Mouse (Mus musculus) hindbrain, embryonic 15.5 days (tissue): Measurements from ENCODE around the gene Ccdc187. TPM values are rescaled to one million over a fixed set of nuclear protein-coding genes. Genes with fewer than 3 reads are reported as not detected.
A peak's percentile ranks its signal among the peaks of the same experiment; 100 is the strongest.

Experiments used
- ATAC-seq: fragments of 200-750 bp; cut with Nextera tagmentation; 2 replicates; pipeline ENCODE4 v1.8.0; 2017; ENCODE audit warnings: low read depth, moderate number of reproducible peaks, moderate TSS enrichment; ENCODE audit not compliant: low FRiP score
- H3K27ac ChIP-seq: fragments of 300-500 bp; sonication (generic); replicated peaks from 2 replicates; pipeline ENCODE4 v1.5.1; 2015; ENCODE audit warnings: mild to moderate bottlenecking, inconsistent platforms
- H3K27me3 ChIP-seq: fragments of 300-500 bp; sonication (generic); 2 replicates; pipeline ENCODE4 v1.6.1; 2015; ENCODE audit warnings: control low read depth, inconsistent platforms
- H3K36me3 ChIP-seq: fragments of 300-500 bp; sonication (generic); 2 replicates; pipeline ENCODE4 v1.6.1; 2015; ENCODE audit warnings: control low read depth, inconsistent platforms
- H3K4me1 ChIP-seq: fragments of 300-500 bp; sonication (generic); replicated peaks from 2 replicates; pipeline ENCODE4 v1.6.1; 2015; ENCODE audit warnings: control low read depth, inconsistent platforms
- H3K4me2 ChIP-seq: fragments of 300-500 bp; sonication (generic); 2 replicates; pipeline ENCODE4 v1.6.1; 2015; ENCODE audit warnings: moderate library complexity, mild to moderate bottlenecking, inconsistent platforms
- H3K4me3 ChIP-seq: fragments of 300-500 bp; sonication (generic); 2 replicates; pipeline ENCODE4 v1.5.1; 2015; ENCODE audit warnings: mild to moderate bottlenecking, inconsistent platforms
- H3K9ac ChIP-seq: fragments of 300-500 bp; sonication (generic); 2 replicates; pipeline ENCODE4 v1.6.1; 2015; ENCODE audit warnings: inconsistent platforms
- H3K9me3 ChIP-seq: fragments of 300-500 bp; sonication (generic); 2 replicates; pipeline ENCODE4 v1.6.1; 2016; ENCODE audit warnings: control low read depth, inconsistent platforms
- WGBS: fragments of 180-500 bp; shearing (Covaris S2); methylation state at CpG from one replicate; pipeline ENCODE4 v1.1.7; 2015; 5-methylcytosine and 5-hydroxymethylcytosine counted together
- polyA plus RNA-seq: library from polyadenylated mRNA; unstranded; fragments of >200 nt; fragmentation: Nextera tagmentation; extraction: Ambion mirVana; gene quantifications from 2 replicates; pipeline ENCODE4 v1.2.1, GENCODE M21; 2015

The Ccdc187 gene
- polyA plus RNA-seq, 1 experiment from 2014 or later: 0.16 TPM

- no peak for ATAC-seq
- Histone ChIP-seq H3K4me2 (no peak overlapping the region), H3K9ac (no peak overlapping the region), H3K9me3 (no peaks in the 10 kb centered on the region), H3K4me3 (no peak overlapping the region), H3K27ac (no peak overlapping the region), H3K36me3 (peaks cover 59% of the 10 kb centered on the region), H3K4me1 (peaks cover 14% of the 10 kb centered on the region), H3K27me3 (no peaks in the 10 kb centered on the region)
- WGBS: 86% methylated on average over 2 of the region's 2 CpGs
Observed at GRCm38 (mm10) chr2:26324917-26325316, 30.6 kb upstream of the Ccdc187 start.

GRCm38 (mm10) chr2:26323589-26324325 lies 29.4 kb upstream of the Ccdc187 start:
- no peaks in the 10 kb centered on the region for H3K9me3 ChIP-seq
- H3K36me3 ChIP-seq: peaks cover 59% of the 10 kb centered on the region
- H3K4me1 ChIP-seq: peaks cover 26% of the 10 kb centered on the region
- no peak overlapping the region for H3K27ac ChIP-seq
- no peaks in the 10 kb centered on the region for H3K27me3 ChIP-seq
- ATAC-seq: no peak
- H3K4me3 ChIP-seq: no peak overlapping the region
- no peak overlapping the region for H3K9ac ChIP-seq
- 92% methylated on average over 13 of the region's 13 CpGs for WGBS
- no peak overlapping the region for H3K4me2 ChIP-seq

GRCm38 (mm10) chr2:26320245-26321185 lies 26.2 kb upstream of the Ccdc187 start:
- no peak overlapping the region for H3K4me2 ChIP-seq
- peaks cover 52% of the 10 kb centered on the region for H3K4me1 ChIP-seq
- peaks cover 32% of the 10 kb centered on the region for H3K36me3 ChIP-seq
- no peak overlapping the region for H3K9ac ChIP-seq
- H3K4me3 ChIP-seq: no peak overlapping the region
- ATAC-seq: no peak
- H3K27me3 ChIP-seq: no peaks in the 10 kb centered on the region
- H3K27ac ChIP-seq: no peak overlapping the region
- no peaks in the 10 kb centered on the region for H3K9me3 ChIP-seq
- 77% methylated on average over 14 of the region's 14 CpGs for WGBS

- WGBS: 88% methylated on average over 13 of the region's 13 CpGs
Observed at GRCm38 (mm10) chr2:26319519-26320244, 25.3 kb upstream of the Ccdc187 start.

GRCm38 (mm10) chr2:26319109-26319508 lies 24.8 kb upstream of the Ccdc187 start:
- H3K27ac ChIP-seq: no peak overlapping the region
- 89% methylated on average over 9 of the region's 9 CpGs for WGBS
- H3K4me3 ChIP-seq: no peak overlapping the region
- H3K4me1 ChIP-seq: peaks cover 61% of the 10 kb centered on the region
- no peak for ATAC-seq
- H3K27me3 ChIP-seq: no peaks in the 10 kb centered on the region
- H3K9ac ChIP-seq: no peak overlapping the region
- no peaks in the 10 kb centered on the region for H3K9me3 ChIP-seq
- peaks cover 19% of the 10 kb centered on the region for H3K36me3 ChIP-seq
- H3K4me2 ChIP-seq: no peak overlapping the region

More at GRCm38 (mm10) chr2:26319519-26320244, 25.3 kb upstream of the Ccdc187 start:
- H3K27me3 ChIP-seq: no peaks in the 10 kb centered on the region
- no peaks in the 10 kb centered on the region for H3K9me3 ChIP-seq
- peaks cover 25% of the 10 kb centered on the region for H3K36me3 ChIP-seq
- no peak overlapping the region for H3K9ac ChIP-seq
- H3K4me1 ChIP-seq: peaks cover 57% of the 10 kb centered on the region
- no peak for ATAC-seq
- no peak overlapping the region for H3K27ac ChIP-seq
- no peak overlapping the region for H3K4me2 ChIP-seq
- H3K4me3 ChIP-seq: no peak overlapping the region

GRCm38 (mm10) chr2:26317991-26318672 lies 23.8 kb upstream of the Ccdc187 start:
- no peak for ATAC-seq
- Histone ChIP-seq H3K4me1 (peaks cover 61% of the 10 kb centered on the region), H3K27ac (no peak overlapping the region), H3K4me3 (peak overlapping the region; percentile 63; the same call in 1 of the 2 replicates), H3K36me3 (peaks cover 9% of the 10 kb centered on the region), H3K9ac (peak overlapping the region; percentile 17; the same call in 1 of the 2 replicates), H3K27me3 (no peaks in the 10 kb centered on the region), H3K9me3 (no peaks in the 10 kb centered on the region), H3K4me2 (peak overlapping the region; percentile 87)
- 94% methylated on average over 3 of the region's 3 CpGs for WGBS

- H3K9me3 ChIP-seq: no peaks in the 10 kb centered on the region
- H3K9ac ChIP-seq: peak overlapping the region; percentile 82
- H3K36me3 ChIP-seq: peaks cover 2% of the 10 kb centered on the region; the same call in 1 of the 2 replicates
- peak overlapping the region; percentile 63 for H3K4me3 ChIP-seq
- H3K4me1 ChIP-seq: peaks cover 61% of the 10 kb centered on the region
- 60% methylated on average over 3 of the region's 3 CpGs for WGBS
- H3K27ac ChIP-seq: peak overlapping the region; percentile 91; the same call in 1 of the 2 replicates
- no peaks in the 10 kb centered on the region for H3K27me3 ChIP-seq
- ATAC-seq: no peak
- H3K4me2 ChIP-seq: peak overlapping the region; percentile 87
Observed at GRCm38 (mm10) chr2:26317371-26317770, 23.0 kb upstream of the Ccdc187 start.

GRCm38 (mm10) chr2:26316576-26317246 lies 22.4 kb upstream of the Ccdc187 start:
- peak overlapping the region; percentile 82 for H3K9ac ChIP-seq
- 39% methylated on average over 9 of the region's 9 CpGs for WGBS
- peak overlapping the region; percentile 87 for H3K4me2 ChIP-seq
- H3K27ac ChIP-seq: peak overlapping the region; percentile 91
- H3K9me3 ChIP-seq: no peaks in the 10 kb centered on the region
- ATAC-seq: no peak
- peaks cover 61% of the 10 kb centered on the region for H3K4me1 ChIP-seq
- H3K36me3 ChIP-seq: no peaks in the 10 kb centered on the region
- H3K4me3 ChIP-seq: peak overlapping the region; percentile 63
- no peaks in the 10 kb centered on the region for H3K27me3 ChIP-seq

GRCm38 (mm10) chr2:26315925-26316311 lies 21.6 kb upstream of the Ccdc187 start:
- under 1% methylated on average over 11 of the region's 11 CpGs for WGBS
- Histone ChIP-seq H3K4me1 (peaks cover 57% of the 10 kb centered on the region), H3K9me3 (no peaks in the 10 kb centered on the region), H3K4me3 (peak overlapping the region; percentile 63), H3K36me3 (no peaks in the 10 kb centered on the region), H3K4me2 (peak overlapping the region; percentile 87), H3K9ac (peak overlapping the region; percentile 82), H3K27ac (peak overlapping the region; percentile 91), H3K27me3 (no peaks in the 10 kb centered on the region)
- ATAC-seq: peak; percentile 59

- peak; percentile 88 for ATAC-seq
- Histone ChIP-seq H3K27ac (peak within 1 kb of the TSS; percentile 91), H3K9me3 (no peaks in the 10 kb centered on the region), H3K4me2 (peak within 1 kb of the TSS; percentile 87), H3K4me3 (peak within 1 kb of the TSS; percentile 63), H3K27me3 (no peaks in the 10 kb centered on the region), H3K36me3 (no peaks in the 10 kb centered on the region), H3K9ac (peak within 1 kb of the TSS; percentile 82), H3K4me1 (peaks cover 50% of the 10 kb centered on the region)
- under 1% methylated on average over 55 of the region's 66 CpGs for WGBS
Observed at GRCm38 (mm10) chr2:26315072-26315924, 20.9 kb upstream of the Ccdc187 start, which contains the start of gene Gpsm1. Gene Gpsm1 (plus strand): TSS chr2:26315515.
